Mouse (Mus musculus): Measurements from ENCODE around the gene Rbm47. TPM values are rescaled to one million over a fixed set of nuclear protein-coding genes. Genes with fewer than 3 reads are reported as not detected.

Gene Rbm47
- polyA plus RNA-seq, 1 experiment, result 310 TPM

DNA sequence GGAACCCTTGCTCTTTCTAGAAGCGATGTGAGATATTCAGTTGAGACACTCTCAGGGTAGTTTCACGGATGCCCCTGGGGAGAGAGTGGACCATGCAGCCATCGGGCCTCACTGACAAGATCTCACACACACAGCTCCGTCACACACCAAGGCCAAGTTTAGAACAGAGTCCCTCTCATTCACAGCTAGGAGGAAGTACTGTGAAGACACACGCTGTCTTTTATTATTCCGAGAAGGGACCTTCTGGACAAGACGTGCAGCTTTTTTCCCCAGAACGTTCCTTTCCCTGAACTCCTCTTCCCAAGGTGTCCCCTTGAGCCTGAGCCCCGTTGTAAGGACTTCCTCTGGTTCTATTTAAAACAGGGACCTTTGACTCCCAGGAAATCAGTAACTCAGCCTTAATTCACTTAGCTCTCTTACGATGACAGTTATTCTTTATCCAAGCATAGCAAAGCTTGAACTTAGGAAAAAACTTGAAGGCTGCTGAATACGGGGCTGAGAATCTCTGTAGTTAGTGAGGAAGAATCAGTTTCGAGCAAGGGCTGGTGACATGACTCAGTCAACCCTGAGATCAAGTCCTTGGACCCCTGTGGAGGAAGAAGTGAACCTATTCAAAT, 96.1 kb downstream of the Rbm47 start:
- H3K4me1 ChIP-seq (ENCODE audit: control insufficient read depth, insufficient read depth, insufficient read length, low read length), result peaks cover 26% of the 10 kb centered on the region
- TF ChIP-seq POLR2A (IDR thresholded peaks at IDR 0.05; ENCODE audit: low read depth, low read length) (no peak), CTCF (IDR thresholded peaks at IDR 0.05; ENCODE audit: extremely low read depth, insufficient read length, insufficient replicate concordance, low read depth, low read length) (no peak)
- peak overlapping the region; percentile 11; the same call in 1 of the 2 replicates for H3K4me3 ChIP-seq (ENCODE audit: low read depth, low read length)
- 15% methylated on average over 12 of the region's 12 CpGs for WGBS
- peak overlapping the region; percentile 91 for H3K27ac ChIP-seq (ENCODE audit: insufficient read depth, low read depth, low read length)
- H3K27me3 ChIP-seq (ENCODE audit: control insufficient read depth, insufficient read depth, low read length), result no peaks in the 10 kb centered on the region
- H3K36me3 ChIP-seq (ENCODE audit: control insufficient read depth, insufficient read depth, low read length), result peaks cover 4% of the 10 kb centered on the region

DNA sequence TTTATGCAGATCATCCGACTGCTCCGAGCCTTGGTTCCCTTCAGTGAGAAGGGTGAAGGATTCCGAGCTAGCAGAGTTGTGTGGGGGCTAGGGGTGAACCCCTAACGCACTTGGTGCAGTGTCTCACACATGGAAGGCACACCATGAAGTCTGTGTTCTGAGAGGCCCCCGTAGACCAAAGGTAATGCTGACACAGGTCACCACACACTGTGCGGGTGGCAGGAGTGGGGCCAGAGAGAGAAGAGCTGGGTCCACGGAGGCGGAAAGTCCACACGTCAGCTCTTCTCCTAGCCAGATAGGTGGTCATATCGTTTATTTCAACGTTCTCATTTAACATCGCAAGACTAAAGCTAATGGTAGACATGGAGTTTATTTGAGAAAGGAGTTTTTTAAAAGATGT, 97.0 kb downstream of the Rbm47 start:
- TF ChIP-seq CTCF (IDR thresholded peaks at IDR 0.05; ENCODE audit: extremely low read depth, insufficient read length, insufficient replicate concordance, low read depth, low read length), result no peak
- TF ChIP-seq POLR2A (IDR thresholded peaks at IDR 0.05; ENCODE audit: low read depth, low read length), result no peak
- peaks cover 4% of the 10 kb centered on the region for H3K36me3 ChIP-seq (ENCODE audit: control insufficient read depth, insufficient read depth, low read length)
- H3K4me1 ChIP-seq (ENCODE audit: control insufficient read depth, insufficient read depth, insufficient read length, low read length), result peaks cover 29% of the 10 kb centered on the region
- 73% methylated on average over 12 of the region's 12 CpGs for WGBS
- H3K27ac ChIP-seq (ENCODE audit: insufficient read depth, low read depth, low read length), result peak overlapping the region; percentile 91
- no peak overlapping the region; the same call in 1 of the 2 replicates for H3K4me3 ChIP-seq (ENCODE audit: low read depth, low read length)
- H3K27me3 ChIP-seq (ENCODE audit: control insufficient read depth, insufficient read depth, low read length), result no peaks in the 10 kb centered on the region

DNA sequence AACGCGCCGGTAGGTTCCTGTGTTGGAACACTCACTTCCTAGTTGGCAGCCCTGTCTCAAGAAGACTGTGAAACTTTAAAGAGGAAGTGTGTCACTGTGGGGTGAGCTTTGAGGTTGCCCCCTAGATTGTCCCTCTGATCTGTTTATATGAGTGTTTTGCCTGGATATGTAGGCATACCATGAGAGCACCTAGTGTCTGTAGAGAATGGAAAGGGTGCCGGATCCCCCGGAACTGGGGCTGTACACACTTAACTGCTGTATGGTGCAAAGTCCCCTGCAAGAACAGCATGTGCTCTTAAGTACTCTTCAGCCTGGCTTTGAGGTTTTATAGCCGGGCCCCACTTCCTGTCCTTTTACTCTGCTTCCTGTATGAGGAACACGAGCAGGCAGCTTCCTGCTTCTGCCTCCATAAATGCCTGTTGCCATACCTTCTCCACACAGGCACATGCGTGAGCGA, 97.9 kb downstream of the Rbm47 start:
- Histone ChIP-seq H3K4me3 (ENCODE audit: low read depth, low read length) (peak overlapping the region; percentile 15; the same call in 1 of the 2 replicates), H3K4me1 (ENCODE audit: control insufficient read depth, insufficient read depth, insufficient read length, low read length) (peaks cover 33% of the 10 kb centered on the region), H3K27me3 (ENCODE audit: control insufficient read depth, insufficient read depth, low read length) (no peaks in the 10 kb centered on the region), H3K36me3 (ENCODE audit: control insufficient read depth, insufficient read depth, low read length) (peaks cover 4% of the 10 kb centered on the region), H3K27ac (ENCODE audit: insufficient read depth, low read depth, low read length) (peak overlapping the region; percentile 91)
- TF ChIP-seq POLR2A (IDR thresholded peaks at IDR 0.05; ENCODE audit: low read depth, low read length), result no peak
- no peak for TF ChIP-seq CTCF (IDR thresholded peaks at IDR 0.05; ENCODE audit: extremely low read depth, insufficient read length, insufficient replicate concordance, low read depth, low read length)
- 16% methylated on average over 9 of the region's 9 CpGs for WGBS

DNA sequence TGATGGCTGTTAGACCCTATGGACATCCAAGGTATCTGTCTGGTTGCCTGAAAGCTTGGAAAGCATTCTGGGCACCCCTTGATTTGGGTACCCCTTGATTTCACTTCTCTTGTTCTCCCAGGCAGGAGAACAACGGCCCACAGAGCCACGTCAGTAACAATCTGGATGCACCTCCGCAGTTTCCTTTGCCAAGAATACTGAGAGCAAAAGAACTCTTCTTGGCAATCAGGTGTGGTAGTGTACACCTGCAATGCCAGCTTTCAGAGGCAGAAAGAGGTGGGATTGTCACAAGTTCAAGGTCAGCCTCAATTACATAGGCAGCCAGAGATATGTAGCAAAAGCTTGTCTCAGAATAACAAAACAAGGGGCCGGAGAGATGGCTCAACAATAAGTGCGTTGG, 98.7 kb downstream of the Rbm47 start:
- Histone ChIP-seq H3K27ac (ENCODE audit: insufficient read depth, low read depth, low read length) (peak overlapping the region; percentile 91), H3K36me3 (ENCODE audit: control insufficient read depth, insufficient read depth, low read length) (peaks cover 4% of the 10 kb centered on the region), H3K4me1 (ENCODE audit: control insufficient read depth, insufficient read depth, insufficient read length, low read length) (peaks cover 36% of the 10 kb centered on the region), H3K27me3 (ENCODE audit: control insufficient read depth, insufficient read depth, low read length) (no peaks in the 10 kb centered on the region), H3K4me3 (ENCODE audit: low read depth, low read length) (peak overlapping the region; percentile 9; the same call in 1 of the 2 replicates)
- WGBS, result 28% methylated on average over 5 of the region's 5 CpGs
- no peak for TF ChIP-seq POLR2A (IDR thresholded peaks at IDR 0.05; ENCODE audit: low read depth, low read length)
- no peak for TF ChIP-seq CTCF (IDR thresholded peaks at IDR 0.05; ENCODE audit: extremely low read depth, insufficient read length, insufficient replicate concordance, low read depth, low read length)

DNA sequence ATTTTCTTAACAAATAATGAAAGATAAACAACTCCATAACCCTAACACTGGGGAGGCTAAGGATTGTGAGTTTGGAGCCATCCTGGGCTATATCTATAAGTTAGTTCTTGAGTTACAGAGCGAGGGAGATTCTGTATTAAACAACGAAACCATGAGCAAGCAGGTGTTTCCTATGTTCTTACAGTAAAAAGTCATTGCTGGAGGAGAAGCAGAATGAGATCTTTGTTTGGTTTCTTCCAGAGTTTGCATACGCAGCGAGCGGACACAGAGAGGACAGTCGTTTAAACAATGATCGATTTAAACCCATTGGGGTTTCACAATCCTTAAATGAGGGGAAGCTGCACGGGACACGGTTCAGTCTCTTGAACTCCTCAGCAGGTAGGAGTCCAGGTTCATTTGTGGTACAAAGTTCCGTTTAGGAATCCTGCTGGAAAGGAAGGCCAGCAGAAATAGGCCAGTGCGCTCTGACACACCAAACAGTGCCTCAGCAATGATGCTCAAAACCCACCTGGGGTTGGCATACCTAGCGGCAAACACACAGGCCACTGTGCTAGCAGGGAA, 99.2 kb downstream of the Rbm47 start:
- Histone ChIP-seq H3K36me3 (ENCODE audit: control insufficient read depth, insufficient read depth, low read length) (peaks cover 4% of the 10 kb centered on the region), H3K27ac (ENCODE audit: insufficient read depth, low read depth, low read length) (peak overlapping the region; percentile 91), H3K27me3 (ENCODE audit: control insufficient read depth, insufficient read depth, low read length) (no peaks in the 10 kb centered on the region), H3K4me3 (ENCODE audit: low read depth, low read length) (peak overlapping the region; percentile 9; the same call in 1 of the 2 replicates), H3K4me1 (ENCODE audit: control insufficient read depth, insufficient read depth, insufficient read length, low read length) (peaks cover 36% of the 10 kb centered on the region)
- 25% methylated on average over 12 of the region's 12 CpGs for WGBS
- TF ChIP-seq CTCF (IDR thresholded peaks at IDR 0.05; ENCODE audit: extremely low read depth, insufficient read length, insufficient replicate concordance, low read depth, low read length) (no peak), POLR2A (IDR thresholded peaks at IDR 0.05; ENCODE audit: low read depth, low read length) (no peak)

DNA sequence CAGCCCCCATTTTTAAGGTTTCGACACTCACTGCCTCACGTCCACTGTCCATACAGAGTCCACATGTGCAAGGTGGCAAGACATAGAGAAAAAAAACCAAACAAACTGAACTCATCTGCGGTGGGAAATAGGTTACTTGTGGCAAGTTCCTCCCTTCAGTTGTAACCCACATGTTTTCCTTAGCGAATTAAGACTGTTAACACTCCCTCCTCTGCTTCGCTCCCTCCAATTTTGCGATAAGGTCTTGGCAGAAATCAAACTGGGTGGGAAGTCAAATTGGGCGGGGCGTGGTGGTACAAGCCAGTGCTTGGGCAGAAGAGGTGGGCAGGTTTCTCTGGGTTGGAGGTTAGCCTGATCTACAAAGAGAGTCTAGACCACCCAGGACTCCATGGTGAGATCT, 101.2 kb downstream of the Rbm47 start:
- Histone ChIP-seq H3K4me1 (ENCODE audit: control insufficient read depth, insufficient read depth, insufficient read length, low read length) (peaks cover 41% of the 10 kb centered on the region), H3K36me3 (ENCODE audit: control insufficient read depth, insufficient read depth, low read length) (peaks cover 4% of the 10 kb centered on the region), H3K4me3 (ENCODE audit: low read depth, low read length) (no peak overlapping the region), H3K27me3 (ENCODE audit: control insufficient read depth, insufficient read depth, low read length) (no peaks in the 10 kb centered on the region), H3K27ac (ENCODE audit: insufficient read depth, low read depth, low read length) (peak overlapping the region; percentile 29; the same call in 1 of the 2 replicates)
- TF ChIP-seq CTCF (IDR thresholded peaks at IDR 0.05; ENCODE audit: extremely low read depth, insufficient read length, insufficient replicate concordance, low read depth, low read length) (no peak), POLR2A (IDR thresholded peaks at IDR 0.05; ENCODE audit: low read depth, low read length) (no peak)
- WGBS, result 21% methylated on average over 8 of the region's 8 CpGs

DNA sequence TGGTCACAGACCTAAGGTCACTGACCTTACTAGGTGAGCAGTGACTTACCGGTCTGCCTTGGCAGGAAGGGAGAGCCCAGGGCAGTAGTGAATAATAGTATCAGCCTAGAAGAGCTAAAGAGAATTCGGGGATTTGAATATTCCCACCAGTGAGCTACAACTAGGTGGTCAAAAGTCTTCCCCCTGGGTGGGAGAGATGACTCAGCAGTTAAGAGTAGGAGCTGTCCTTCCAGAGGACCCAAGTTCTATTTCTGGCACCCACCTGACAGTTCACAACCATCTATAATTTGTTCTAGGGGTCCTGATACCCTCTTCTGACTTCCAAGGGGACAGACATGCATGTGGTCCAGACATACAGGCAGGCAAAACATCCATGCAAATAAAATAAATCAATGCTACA, 102.6 kb downstream of the Rbm47 start:
- Histone ChIP-seq H3K4me3 (ENCODE audit: low read depth, low read length) (no peak overlapping the region), H3K4me1 (ENCODE audit: control insufficient read depth, insufficient read depth, insufficient read length, low read length) (peaks cover 29% of the 10 kb centered on the region), H3K36me3 (ENCODE audit: control insufficient read depth, insufficient read depth, low read length) (peaks cover 3% of the 10 kb centered on the region; the same call in 1 of the 2 replicates), H3K27ac (ENCODE audit: insufficient read depth, low read depth, low read length) (peak overlapping the region; percentile 31), H3K27me3 (ENCODE audit: control insufficient read depth, insufficient read depth, low read length) (no peaks in the 10 kb centered on the region)
- TF ChIP-seq CTCF (IDR thresholded peaks at IDR 0.05; ENCODE audit: extremely low read depth, insufficient read length, insufficient replicate concordance, low read depth, low read length) (no peak), POLR2A (IDR thresholded peaks at IDR 0.05; ENCODE audit: low read depth, low read length) (no peak)
- 23% methylated on average over 2 of the region's 2 CpGs for WGBS

Measured in small intestine, adult 2 months (tissue).